ENCODE assay signal across 20 mouse cellular contexts in the genomic region with DNA sequence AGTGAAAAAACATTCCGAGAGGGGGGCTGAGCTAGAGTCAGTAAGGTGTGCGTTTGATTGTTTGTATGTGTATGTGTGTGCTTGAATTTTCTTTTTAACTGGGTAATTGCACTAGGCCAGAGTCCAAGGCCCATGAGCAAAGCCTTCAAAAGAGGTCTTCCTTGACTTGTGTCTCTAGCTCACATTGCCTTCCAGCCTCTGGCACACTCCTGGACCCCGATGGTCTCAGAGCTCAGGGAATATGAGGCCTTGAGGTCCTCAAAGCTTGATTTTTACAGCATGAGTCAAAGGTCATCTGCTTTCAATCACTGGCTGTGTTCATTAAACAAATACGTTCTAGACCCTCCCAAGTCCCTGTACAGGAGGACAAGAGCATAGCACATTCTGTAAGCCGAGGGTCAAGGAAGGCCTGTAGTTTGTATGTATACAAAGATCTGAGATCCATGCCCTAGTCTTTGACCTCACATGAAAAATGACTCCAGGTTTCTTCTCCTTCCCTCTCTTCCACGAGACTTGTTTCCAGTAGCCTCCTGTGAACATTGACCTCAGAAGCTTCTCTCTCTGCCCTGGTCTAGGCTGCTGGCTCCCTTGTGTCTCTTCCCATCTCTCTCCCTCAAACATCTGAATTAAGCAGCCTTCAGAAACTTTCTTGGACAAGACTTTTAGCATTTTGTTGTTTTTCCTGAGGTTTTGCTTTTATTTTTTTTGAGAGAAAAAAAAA.
DNase-seq lines count a peak whose midpoint lies in the region; ATAC-seq and TF ChIP-seq lines count a peak whose summit lies in the region.
"Had no signal": no experiment of that assay in that cellular context is flagged by ENCODE, and none has a peak within 500 bp of the region (broad histone marks: within the 10 kb centered on the region; RNA-seq: fewer than 3 reads in every experiment).

No protein-coding gene starts in this region.

- no peak overlapping the region for H3K4me3 ChIP-seq in liver, adult 2 months (ENCODE audit: insufficient read depth, low read depth, low read length)
- no peak overlapping the region for H3K4me3 ChIP-seq in liver, embryonic 12.5 days
- no peak overlapping the region for H3K4me3 ChIP-seq in intestine, embryonic 15.5 days (replicated peaks)
- H3K4me3 ChIP-seq: forebrain, embryonic 13.5 days; hindbrain, embryonic 15.5 days; layer of hippocampus, adult 2 months; limb, embryonic 13.5 days; liver, embryonic 15.5 days; midbrain, embryonic 12.5 days; neural tube, embryonic 15.5 days; stomach, embryonic 15.5 days had no signal

- peak; percentile 75 for DNase-seq in heart, adult 11 months
- DNase-seq in heart, adult 18-20 months, result no peak
- peak; percentile 59 for DNase-seq in liver, adult 2 months (ENCODE audit: extremely low read depth, low read depth, low spot score)
- peak; percentile 36 for DNase-seq in yolk sac, embryonic 10.5 days (ENCODE audit: low spot score)
- DNase-seq in layer of hippocampus, postnatal 36 days, result no peak
- DNase-seq: adrenal gland, postnatal 36 days; cerebellum, adult 9-10 months; kidney, adult 18-20 months; thymus, postnatal 25 days had no signal

- ATAC-seq in liver, embryonic 12.5 days, result no peak
- ATAC-seq in intestine, embryonic 15.5 days, result peak; percentile 64
- ATAC-seq: forebrain, embryonic 13.5 days had no signal

- H3K36me3 ChIP-seq in liver, adult 2 months (ENCODE audit: control insufficient read depth, insufficient read depth, low read length), result no peaks in the 10 kb centered on the region
- H3K36me3 ChIP-seq in liver, embryonic 12.5 days, result no peaks in the 10 kb centered on the region
- H3K36me3 ChIP-seq in intestine, embryonic 15.5 days, result no peaks in the 10 kb centered on the region
- H3K36me3 ChIP-seq: hindbrain, embryonic 15.5 days; limb, embryonic 13.5 days; liver, embryonic 15.5 days; midbrain, embryonic 12.5 days; neural tube, embryonic 15.5 days; stomach, embryonic 15.5 days had no signal

- TF ChIP-seq CTCF in liver, adult 2 months (IDR thresholded peaks at IDR 0.05; ENCODE audit: low read depth, low read length), result no peak

- no peaks in the 10 kb centered on the region for H3K27me3 ChIP-seq in liver, adult 2 months (ENCODE audit: control insufficient read depth, insufficient read depth, low read length)
- no peaks in the 10 kb centered on the region for H3K27me3 ChIP-seq in liver, embryonic 12.5 days (replicated peaks)
- no peaks in the 10 kb centered on the region for H3K27me3 ChIP-seq in intestine, embryonic 15.5 days (replicated peaks)
- H3K27me3 ChIP-seq: forebrain, embryonic 13.5 days; hindbrain, embryonic 15.5 days; limb, embryonic 13.5 days; liver, embryonic 15.5 days; midbrain, embryonic 12.5 days; neural tube, embryonic 15.5 days; stomach, embryonic 15.5 days had no signal

- WGBS in liver, adult 2 months, result 31% methylated on average over 6 of the region's 6 CpGs
- 55% methylated on average over 6 of the region's 6 CpGs for WGBS in liver, embryonic 12.5 days (ENCODE audit: insufficient replicate concordance)
- WGBS in intestine, embryonic 15.5 days, result 38% methylated on average over 6 of the region's 6 CpGs

- peaks cover 22% of the 10 kb centered on the region for H3K4me1 ChIP-seq in liver, adult 2 months (ENCODE audit: control insufficient read depth, insufficient read depth, low read length)
- H3K4me1 ChIP-seq in liver, embryonic 12.5 days, result 0 out of 2 replicates have a peak, but pooled peaks cover 3% of the 10 kb centered on the region
- H3K4me1 ChIP-seq in intestine, embryonic 15.5 days (replicated peaks), result peaks cover 3% of the 10 kb centered on the region; the same call in 1 of the 2 replicates
- H3K4me1 ChIP-seq: hindbrain, embryonic 15.5 days; neural tube, embryonic 15.5 days had no signal

- no peaks in the 10 kb centered on the region for H3K9me3 ChIP-seq in liver, embryonic 12.5 days (replicated peaks)
- no peaks in the 10 kb centered on the region for H3K9me3 ChIP-seq in intestine, embryonic 15.5 days
- H3K9me3 ChIP-seq: forebrain, embryonic 13.5 days; hindbrain, embryonic 15.5 days; limb, embryonic 13.5 days; liver, embryonic 15.5 days; midbrain, embryonic 12.5 days; neural tube, embryonic 15.5 days; stomach, embryonic 15.5 days had no signal

- no peak overlapping the region; the same call in 1 of the 2 replicates for H3K9ac ChIP-seq in liver, adult 2 months (ENCODE audit: low read depth, low read length)
- no peak overlapping the region for H3K9ac ChIP-seq in liver, embryonic 12.5 days
- no peak overlapping the region for H3K9ac ChIP-seq in intestine, embryonic 15.5 days
- H3K9ac ChIP-seq: forebrain, embryonic 13.5 days; hindbrain, embryonic 15.5 days; limb, embryonic 13.5 days; liver, embryonic 15.5 days; midbrain, embryonic 12.5 days; neural tube, embryonic 15.5 days; stomach, embryonic 15.5 days had no signal

- H3K79me2 ChIP-seq in liver, adult 2 months (ENCODE audit: control insufficient read depth, insufficient read depth, low read length), result no peaks in the 10 kb centered on the region

- no peak overlapping the region for H3K4me2 ChIP-seq in liver, embryonic 12.5 days
- H3K4me2 ChIP-seq in intestine, embryonic 15.5 days (replicated peaks), result no peak overlapping the region
- H3K4me2 ChIP-seq: forebrain, embryonic 13.5 days; heart, embryonic 11.5 days; hindbrain, embryonic 15.5 days; limb, embryonic 13.5 days; liver, embryonic 15.5 days; midbrain, embryonic 12.5 days; neural tube, embryonic 15.5 days; stomach, embryonic 15.5 days had no signal

- peak overlapping the region; percentile 67 for H3K27ac ChIP-seq in liver, adult 2 months (replicated peaks; ENCODE audit: insufficient read depth, low read depth, low read length)
- H3K27ac ChIP-seq in liver, embryonic 12.5 days, result no peak overlapping the region
- no peak overlapping the region for H3K27ac ChIP-seq in intestine, embryonic 15.5 days
- H3K27ac ChIP-seq: forebrain, embryonic 13.5 days; hindbrain, embryonic 15.5 days; layer of hippocampus, adult 2 months; limb, embryonic 13.5 days; liver, embryonic 15.5 days; midbrain, embryonic 12.5 days; neural tube, embryonic 15.5 days; stomach, embryonic 15.5 days had no signal

- TF ChIP-seq POLR2A in liver, adult 2 months (IDR thresholded peaks at IDR 0.05; ENCODE audit: extremely low read depth, insufficient read depth, low read length), result no peak

Comparison
In these comparisons a context has a peak if more than half of its experiments do, and no peak if none do; other contexts are left out.
1. DNase-seq: peak in heart, adult 11 months (single experiment), liver, adult 2 months (single experiment) and yolk sac, embryonic 10.5 days (single experiment); none in heart, adult 18-20 months (0 of 2) and layer of hippocampus, postnatal 36 days (0 of 2).